18 mouse cellular contexts compared by ENCODE assay signal in genomic region chr15:72342504-72342903, GRCm38 (mm10).
A peak's percentile ranks its signal among the peaks of the same experiment; 100 is the strongest.
DNase-seq lines count a peak whose midpoint lies in the region; TF ChIP-seq lines count a peak whose summit lies in the region.
"Had no signal": no experiment of that assay in that cellular context is flagged by ENCODE, and none has a peak within 500 bp of the region (broad histone marks: within the 10 kb centered on the region; RNA-seq: fewer than 3 reads in every experiment).

No protein-coding gene starts in this region.

- no peak overlapping the region for H3K27ac ChIP-seq in left cerebral cortex, adult 2 months
- H3K27ac ChIP-seq: embryonic facial prominence, embryonic 13.5 days; forebrain, embryonic 12.5 days; heart, adult 2 months; hindbrain, embryonic 12.5 days had no signal

- no peak for TF ChIP-seq CTCF in left cerebral cortex, adult 2 months (IDR thresholded peaks at IDR 0.05)

- no peak overlapping the region for H3K4me3 ChIP-seq in left cerebral cortex, adult 2 months
- H3K4me3 ChIP-seq: embryonic facial prominence, embryonic 13.5 days; forebrain, embryonic 12.5 days; heart, adult 2 months; heart, embryonic 12.5 days; hindbrain, embryonic 12.5 days had no signal

- peak; percentile 25 to 28 for DNase-seq in frontal cortex, postnatal 36 days (ENCODE audit: low spot score in 2 of 2)
- no peak for DNase-seq in frontal cortex, postnatal 14 days (ENCODE audit: low spot score in 2 of 2)
- DNase-seq in left cerebral cortex, adult 2 months (ENCODE audit: extremely low spot score in 1 of 2, low spot score in 2 of 2), result peak; percentile 19 to 24
- DNase-seq in left cerebral cortex, postnatal 4 days, result no peak
- DNase-seq in right cerebral cortex, postnatal 36 days (ENCODE audit: low spot score in 2 of 2), result peak; percentile 10 to 18
- DNase-seq in right cerebral cortex, postnatal 25 days, result no peak
- DNase-seq in cerebellum, adult 9-11 months, result no peak
- DNase-seq: adrenal gland, postnatal 10 days; cerebellum, adult 11-12 months; cerebellum, adult 9-10 months; cerebellum, postnatal 36 days; gastrocnemius, postnatal 10 days; heart, adult 2 months; heart, postnatal 4 days had no signal

- intact Hi-C loops in left cerebral cortex, adult 2 months (cut with DNase I), result no loop called here
- intact Hi-C loops in left cerebral cortex, postnatal 4 days (cut with DNase I), result no loop called here

Comparison
In these comparisons a context has a peak if more than half of its experiments do, and no peak if none do; other contexts are left out.
1. DNase-seq: peak in frontal cortex, postnatal 36 days (2 of 2), left cerebral cortex, adult 2 months (2 of 2) and right cerebral cortex, postnatal 36 days (2 of 2); none in frontal cortex, postnatal 14 days (0 of 2), left cerebral cortex, postnatal 4 days (single experiment), right cerebral cortex, postnatal 25 days (single experiment) and cerebellum, adult 9-11 months (single experiment).